Mouse (Mus musculus) liver, embryonic 14.5 days (tissue): Measurements from ENCODE around the gene Atxn1.

Experiments used
- CTCF ChIP-seq: IDR thresholded peaks from 2 replicates; pipeline ENCODE4 v1.5.1; 2016; ENCODE audit warnings: antibody characterized with exemption, low read depth, control low read depth
- EP300 ChIP-seq: IDR thresholded peaks from 2 replicates; pipeline ENCODE4 v1.6.1; 2016; ENCODE audit warnings: antibody characterized with exemption, low read depth

DNA sequence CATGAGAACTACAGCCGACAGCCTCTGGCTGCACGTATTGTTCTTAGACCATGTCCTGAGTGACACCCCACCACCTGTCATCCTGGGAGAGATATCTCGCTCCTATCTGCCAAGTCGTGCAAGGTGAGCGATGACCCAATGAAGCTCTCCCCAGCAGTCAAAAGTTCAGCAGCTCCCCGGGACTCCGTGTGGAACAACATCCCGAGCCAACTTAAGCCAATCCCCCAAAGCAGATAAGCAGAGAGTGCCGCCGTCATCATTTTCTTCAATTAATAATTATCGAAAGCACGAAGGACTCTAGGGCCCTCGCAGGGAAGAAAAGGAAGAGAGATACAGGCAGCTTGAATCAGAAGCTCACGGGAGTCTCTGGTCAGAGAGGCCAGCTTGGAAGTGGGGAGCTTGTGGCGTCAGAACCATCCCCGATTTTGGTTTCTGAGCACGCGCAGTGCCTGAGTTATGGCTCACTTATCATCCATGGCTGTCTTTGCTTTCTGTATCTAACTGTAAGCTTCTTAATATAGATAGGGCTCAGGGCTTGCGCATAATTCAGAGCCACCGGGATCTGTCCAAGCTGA is 13.7 kb downstream of the Atxn1 start:
- TF ChIP-seq CTCF (no peak), EP300 (no peak)
